Mouse (Mus musculus) liver, embryonic 13.5 days (tissue): Measurements from ENCODE around the gene Tmem132a. TPM values are rescaled to one million over a fixed set of nuclear protein-coding genes. Genes with fewer than 3 reads are reported as not detected.

Source experiments
- ATAC-seq: fragments of 200-750 bp; cut with Nextera tagmentation; 2 replicates; pipeline ENCODE4 v1.8.0; 2017; ENCODE audit warnings: low read depth, mild to moderate bottlenecking, moderate number of reproducible peaks, moderate library complexity
- DNase-seq: peaks from one replicate; pipeline ENCODE4 v3.0.0; 2022
- H3K27ac ChIP-seq: fragments of 300-500 bp; sonication (generic); 2 replicates; pipeline ENCODE4 v1.5.1; 2015; ENCODE audit warnings: moderate library complexity, mild to moderate bottlenecking, inconsistent platforms
- H3K27me3 ChIP-seq: fragments of 300-500 bp; sonication (generic); 2 replicates; pipeline ENCODE4 v1.6.1; 2015; ENCODE audit warnings: mild to moderate bottlenecking, inconsistent platforms
- H3K36me3 ChIP-seq: fragments of 300-500 bp; sonication (generic); 2 replicates; pipeline ENCODE4 v1.6.1; 2015; ENCODE audit warnings: mild to moderate bottlenecking, inconsistent platforms
- H3K4me1 ChIP-seq: fragments of 300-500 bp; sonication (generic); replicated peaks from 2 replicates; pipeline ENCODE4 v1.6.1; 2015; ENCODE audit warnings: inconsistent platforms
- H3K4me2 ChIP-seq: fragments of 300-500 bp; sonication (generic); 2 replicates; pipeline ENCODE4 v1.6.1; 2015; ENCODE audit warnings: inconsistent platforms, mild to moderate bottlenecking, moderate library complexity
- H3K4me3 ChIP-seq: fragments of 300-500 bp; sonication (generic); replicated peaks from 2 replicates; pipeline ENCODE4 v1.5.1; 2015; ENCODE audit warnings: mild to moderate bottlenecking, inconsistent platforms
- H3K9ac ChIP-seq: fragments of 300-500 bp; sonication (generic); 2 replicates; pipeline ENCODE4 v1.6.1; 2015; ENCODE audit warnings: mild to moderate bottlenecking, inconsistent platforms
- H3K9me3 ChIP-seq: fragments of 300-500 bp; sonication (generic); replicated peaks from 2 replicates; pipeline ENCODE4 v1.6.1; 2016; ENCODE audit warnings: inconsistent platforms
- WGBS: fragments of 180-500 bp; shearing (Covaris S2); methylation state at CpG from one replicate; pipeline ENCODE4 v1.1.7; 2015; ENCODE audit not compliant: insufficient replicate concordance; 5-methylcytosine and 5-hydroxymethylcytosine counted together
- polyA plus RNA-seq: library from polyadenylated mRNA; unstranded; fragments of >200 nt; fragmentation: Nextera tagmentation; extraction: Ambion mirVana; gene quantifications from 2 replicates; pipeline ENCODE4 v1.2.1, GENCODE M21; 2015

Gene Tmem132a
- polyA plus RNA-seq, 1 experiment from 2014 or later, result 4.4 TPM

DNA sequence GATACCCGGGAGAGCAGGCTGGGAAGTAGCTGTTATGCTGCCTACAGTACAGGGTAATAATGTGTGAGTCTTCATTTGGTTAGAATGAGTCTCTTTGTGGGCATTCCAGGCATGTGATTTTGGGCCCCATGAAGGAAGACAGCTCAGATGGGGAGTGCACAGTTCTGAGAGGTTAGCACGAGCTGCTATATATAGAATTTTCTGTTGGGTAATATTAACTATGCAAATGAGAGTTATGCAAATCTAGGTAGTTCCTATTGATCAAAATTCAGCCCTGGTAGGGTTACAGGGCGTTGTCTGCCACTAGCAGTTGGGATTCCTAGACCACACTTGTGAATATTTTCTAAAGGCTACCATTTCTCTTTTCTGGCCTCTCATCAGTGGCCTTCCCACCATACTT, 24.3 kb downstream of the Tmem132a start:
- no peaks in the 10 kb centered on the region for H3K9me3 ChIP-seq
- 48% methylated on average over 3 of the region's 3 CpGs for WGBS
- no peak overlapping the region for H3K27ac ChIP-seq
- ATAC-seq, result no peak
- no peak overlapping the region for H3K4me3 ChIP-seq
- H3K9ac ChIP-seq, result no peak overlapping the region
- H3K4me1 ChIP-seq, result no peaks in the 10 kb centered on the region
- H3K36me3 ChIP-seq, result no peaks in the 10 kb centered on the region
- no peak overlapping the region for H3K4me2 ChIP-seq
- DNase-seq, result no peak
- H3K27me3 ChIP-seq, result peaks cover 28% of the 10 kb centered on the region

GRCm38 (mm10) chr19:10844206-10844605, 25.5 kb downstream of the Tmem132a start:
- DNase-seq (no peak), ATAC-seq (no peak)
- Histone ChIP-seq H3K27ac (no peak overlapping the region), H3K9me3 (no peaks in the 10 kb centered on the region), H3K9ac (no peak overlapping the region), H3K4me2 (no peak overlapping the region), H3K4me1 (no peaks in the 10 kb centered on the region), H3K36me3 (no peaks in the 10 kb centered on the region), H3K27me3 (peaks cover 35% of the 10 kb centered on the region), H3K4me3 (no peak overlapping the region)
- 75% methylated on average over 5 of the region's 5 CpGs for WGBS

- H3K36me3 ChIP-seq, result no peaks in the 10 kb centered on the region
- no peak overlapping the region for H3K27ac ChIP-seq
- H3K4me2 ChIP-seq, result peak overlapping the region; percentile 8; the same call in 1 of the 2 replicates
- H3K9ac ChIP-seq, result no peak overlapping the region
- H3K4me1 ChIP-seq, result no peaks in the 10 kb centered on the region
- no peak for ATAC-seq
- peak overlapping the region; percentile 16 for H3K4me3 ChIP-seq
- peaks cover 35% of the 10 kb centered on the region for H3K27me3 ChIP-seq
- WGBS, result 35% methylated on average over 24 of the region's 24 CpGs
- H3K9me3 ChIP-seq, result no peaks in the 10 kb centered on the region
- no peak for DNase-seq
These were observed 26.8 kb downstream of the Tmem132a start for GRCm38 (mm10) chr19:10842914-10843313.

DNA sequence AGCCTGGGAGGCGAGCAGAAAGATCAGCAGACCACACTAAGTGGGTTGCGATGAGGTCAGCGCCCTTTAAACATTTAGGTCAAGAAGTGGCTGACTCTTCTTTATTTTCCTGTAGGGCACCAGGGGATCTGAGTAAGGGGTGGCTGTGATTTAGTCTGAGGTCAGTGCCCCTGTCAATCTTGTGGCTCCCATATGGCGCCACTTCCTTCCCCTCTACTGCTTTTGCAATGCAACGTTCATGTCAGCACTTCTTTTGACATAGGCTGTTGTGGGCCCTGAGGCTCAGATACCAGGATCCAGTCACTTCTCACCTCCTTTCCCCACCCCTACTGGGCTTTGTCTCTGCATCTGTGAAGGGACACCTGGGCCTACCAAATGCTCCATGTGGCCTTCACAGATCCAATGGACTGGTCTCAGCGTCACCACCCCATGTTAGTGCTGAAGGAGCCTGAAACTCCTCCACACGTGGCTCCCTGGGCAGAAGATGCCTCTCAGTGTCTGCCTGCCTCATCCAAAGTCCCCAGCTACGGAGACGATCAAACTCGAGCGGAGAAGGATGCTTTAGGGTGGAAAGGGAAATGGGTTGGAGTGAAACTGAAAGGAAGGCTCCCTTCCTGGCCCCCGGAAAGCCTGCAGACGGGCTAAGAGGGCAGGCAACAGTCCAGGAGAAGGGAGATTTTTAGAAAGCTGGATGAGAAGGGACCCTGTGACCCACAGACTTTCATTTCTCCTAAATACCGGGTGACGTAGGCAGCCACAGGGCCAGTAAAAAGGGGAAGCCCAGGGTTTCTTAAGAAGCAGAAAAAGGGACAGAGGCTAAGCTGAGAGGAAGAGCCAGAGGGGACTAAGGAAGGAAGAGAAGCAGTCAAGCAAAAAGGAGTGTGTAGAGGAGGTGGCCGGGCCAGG, 27.8 kb downstream of the Tmem132a start:
- Histone ChIP-seq H3K9ac (no peak overlapping the region), H3K4me2 (0 out of 2 replicates have a peak overlapping the region, but pooled peaks have one; percentile 13), H3K27ac (0 out of 2 replicates have a peak overlapping the region, but pooled peaks have one; percentile 7), H3K4me3 (no peak overlapping the region), H3K27me3 (peaks cover 35% of the 10 kb centered on the region), H3K36me3 (no peaks in the 10 kb centered on the region), H3K4me1 (no peaks in the 10 kb centered on the region), H3K9me3 (no peaks in the 10 kb centered on the region)
- 17% methylated on average over 16 of the region's 16 CpGs for WGBS
- DNase-seq, result no peak
- 0 out of 2 replicates have a peak, but pooled peaks have one; percentile 20 for ATAC-seq

- Histone ChIP-seq H3K4me1 (no peaks in the 10 kb centered on the region), H3K9me3 (no peaks in the 10 kb centered on the region), H3K4me3 (no peak within 1 kb of the TSS), H3K4me2 (no peak within 1 kb of the TSS), H3K27ac (no peak within 1 kb of the TSS), H3K27me3 (peaks cover 29% of the 10 kb centered on the region), H3K36me3 (no peaks in the 10 kb centered on the region), H3K9ac (no peak within 1 kb of the TSS)
- DNase-seq (no peak), ATAC-seq (no peak)
- 47% methylated on average over 15 of the region's 15 CpGs for WGBS
These were observed 30.5 kb downstream of the Tmem132a start, which contains the start of gene Slc15a3 for GRCm38 (mm10) chr19:10839010-10839892. Gene Slc15a3, plus strand, starts transcription at chr19:10839727.

- no peaks in the 10 kb centered on the region for H3K9me3 ChIP-seq
- no peaks in the 10 kb centered on the region for H3K4me1 ChIP-seq
- H3K4me2 ChIP-seq, result no peak overlapping the region
- 32% methylated on average over 3 of the region's 3 CpGs for WGBS
- H3K9ac ChIP-seq, result no peak overlapping the region
- DNase-seq (no peak), ATAC-seq (no peak)
- H3K27ac ChIP-seq, result no peak overlapping the region
- H3K36me3 ChIP-seq, result no peaks in the 10 kb centered on the region
- no peak overlapping the region for H3K4me3 ChIP-seq
- peaks cover 9% of the 10 kb centered on the region; the same call in 1 of the 2 replicates for H3K27me3 ChIP-seq
These were observed 34.1 kb downstream of the Tmem132a start for GRCm38 (mm10) chr19:10835671-10836070.

DNA sequence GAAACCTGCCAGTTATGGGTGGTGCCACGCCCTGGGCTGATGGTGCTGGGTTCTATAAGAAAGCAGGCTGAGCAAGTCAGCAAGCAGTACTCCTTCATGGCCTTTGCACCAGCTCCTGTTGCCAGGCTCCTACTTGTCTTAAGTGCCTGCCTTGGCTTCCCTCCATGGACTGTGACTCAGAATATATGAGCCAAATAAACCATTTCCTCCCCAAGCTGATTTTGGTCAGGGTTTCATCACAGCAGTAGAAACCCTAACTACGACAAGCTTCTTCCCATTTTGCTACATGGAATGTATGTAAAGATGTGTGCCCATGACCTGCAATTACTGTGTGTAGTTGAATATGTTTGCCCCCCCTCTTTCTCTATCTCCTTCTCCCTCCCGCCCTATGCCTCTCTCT, 36.1 kb downstream of the Tmem132a start:
- Histone ChIP-seq H3K9me3 (no peaks in the 10 kb centered on the region), H3K9ac (no peak overlapping the region), H3K27ac (no peak overlapping the region), H3K4me2 (no peak overlapping the region), H3K27me3 (no peaks in the 10 kb centered on the region), H3K36me3 (no peaks in the 10 kb centered on the region), H3K4me1 (no peaks in the 10 kb centered on the region), H3K4me3 (no peak overlapping the region)
- ATAC-seq (no peak), DNase-seq (no peak)
- WGBS, result 47% methylated on average over 3 of the region's 3 CpGs

DNA sequence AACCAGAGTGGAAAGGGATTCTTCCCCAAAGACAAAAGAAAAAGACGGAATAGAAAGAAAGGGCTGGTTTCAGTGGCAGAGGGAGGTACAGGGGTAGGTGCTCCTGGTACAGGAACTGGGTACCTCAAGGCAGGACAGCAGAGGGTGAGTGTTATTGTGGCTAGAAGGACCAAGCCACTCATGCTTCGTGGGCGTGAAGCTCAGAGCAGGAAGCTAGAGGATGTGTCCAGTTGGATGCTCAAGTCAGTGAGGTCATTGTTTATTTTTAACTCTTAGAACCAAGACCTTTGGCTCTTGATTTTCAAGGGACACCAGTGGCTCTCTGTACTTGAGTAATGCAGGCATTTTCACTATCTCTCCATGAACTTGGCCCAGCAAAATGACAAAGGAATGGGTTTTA, 37.7 kb downstream of the Tmem132a start:
- ATAC-seq (no peak), DNase-seq (no peak)
- Histone ChIP-seq H3K9ac (no peak overlapping the region), H3K27ac (no peak overlapping the region), H3K27me3 (no peaks in the 10 kb centered on the region), H3K4me3 (no peak overlapping the region), H3K4me2 (no peak overlapping the region), H3K4me1 (no peaks in the 10 kb centered on the region), H3K9me3 (no peaks in the 10 kb centered on the region), H3K36me3 (no peaks in the 10 kb centered on the region)
- 48% methylated on average over 3 of the region's 3 CpGs for WGBS

DNA sequence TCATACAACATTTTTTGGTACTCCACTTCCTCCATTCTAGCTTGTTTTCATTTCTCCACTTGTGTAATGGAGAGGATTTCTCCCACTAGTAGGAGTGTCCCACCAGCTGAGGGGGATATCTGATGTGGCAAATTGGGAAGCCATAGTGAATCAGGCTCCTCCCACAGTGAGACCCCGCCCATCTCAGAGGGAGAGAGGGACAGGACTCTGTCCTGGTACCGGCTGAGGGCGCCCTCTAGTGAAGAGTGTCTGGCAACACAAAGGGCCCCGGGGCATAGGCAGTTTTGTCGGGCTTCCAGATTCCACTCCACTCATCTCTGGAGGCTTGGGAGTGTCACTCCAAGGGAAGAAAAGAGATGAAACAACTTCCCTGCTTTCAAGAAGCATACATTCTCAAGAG, 38.3 kb downstream of the Tmem132a start:
- no peak overlapping the region for H3K4me2 ChIP-seq
- WGBS, result 3% methylated on average over 5 of the region's 5 CpGs
- DNase-seq, result peak; percentile 29
- ATAC-seq, result peak; percentile 36; the same call in 1 of the 2 replicates
- H3K4me3 ChIP-seq, result no peak overlapping the region
- H3K4me1 ChIP-seq, result no peaks in the 10 kb centered on the region
- no peak overlapping the region for H3K27ac ChIP-seq
- H3K9ac ChIP-seq, result no peak overlapping the region
- H3K36me3 ChIP-seq, result no peaks in the 10 kb centered on the region
- H3K27me3 ChIP-seq, result no peaks in the 10 kb centered on the region
- no peaks in the 10 kb centered on the region for H3K9me3 ChIP-seq

- Histone ChIP-seq H3K9ac (no peak within 1 kb of the TSS), H3K27me3 (no peaks in the 10 kb centered on the region), H3K36me3 (no peaks in the 10 kb centered on the region), H3K27ac (no peak within 1 kb of the TSS), H3K4me3 (no peak within 1 kb of the TSS), H3K4me1 (no peaks in the 10 kb centered on the region), H3K9me3 (no peaks in the 10 kb centered on the region), H3K4me2 (no peak within 1 kb of the TSS)
- ATAC-seq (no peak), DNase-seq (no peak)
- WGBS, result 64% methylated on average over 16 of the region's 16 CpGs
These were observed 40.1 kb downstream of the Tmem132a start, which contains the start of gene Cd6 for GRCm38 (mm10) chr19:10829436-10830175. Gene Cd6, minus strand, starts transcription at chr19:10830058.

GRCm38 (mm10) chr19:10828321-10828720, 41.4 kb downstream of the Tmem132a start:
- H3K9ac ChIP-seq, result no peak overlapping the region
- no peaks in the 10 kb centered on the region for H3K36me3 ChIP-seq
- no peak overlapping the region for H3K27ac ChIP-seq
- H3K4me2 ChIP-seq, result no peak overlapping the region
- H3K27me3 ChIP-seq, result no peaks in the 10 kb centered on the region
- ATAC-seq (no peak), DNase-seq (no peak)
- H3K4me1 ChIP-seq, result no peaks in the 10 kb centered on the region
- WGBS, result 67% methylated on average over 5 of the region's 5 CpGs
- H3K9me3 ChIP-seq, result no peaks in the 10 kb centered on the region
- H3K4me3 ChIP-seq, result no peak overlapping the region
